8 mouse cellular contexts compared by ENCODE assay signal in genomic region chr7:29248261-29248841, GRCm38 (mm10). TPM values are rescaled to one million over a fixed set of nuclear protein-coding genes. Genes with fewer than 3 reads are reported as not detected.
A peak's percentile ranks its signal among the peaks of the same experiment; 100 is the strongest.
DNase-seq lines count a peak whose midpoint lies in the region; ATAC-seq and TF ChIP-seq lines count a peak whose summit lies in the region.

TSS of gene 2200002D01Rik (minus strand) at chr7:29248466.

- 0 out of 2 replicates have a peak, but pooled peaks cover 5% of the 10 kb centered on the region for H3K4me1 ChIP-seq in spleen, adult 2 months (ENCODE audit: control insufficient read depth, insufficient read depth, insufficient read length)
- peaks cover 16% of the 10 kb centered on the region; the same call in 1 of the 2 replicates for H3K4me1 ChIP-seq in intestine, postnatal 0 days (replicated peaks; ENCODE audit: control insufficient read depth, insufficient read depth, low read length)
- H3K4me1 ChIP-seq in liver, postnatal 0 days (ENCODE audit: insufficient read depth) = peaks cover 9% of the 10 kb centered on the region
- H3K4me1 ChIP-seq in neural tube, embryonic 13.5 days (replicated peaks) = peaks cover 12% of the 10 kb centered on the region; the same call in 1 of the 2 replicates

- no peak for TF ChIP-seq POLR2A in spleen, adult 2 months (IDR thresholded peaks at IDR 0.05; ENCODE audit: low read depth, low read length)

- no peaks in the 10 kb centered on the region for H3K9me3 ChIP-seq in intestine, postnatal 0 days (ENCODE audit: control insufficient read depth)
- no peaks in the 10 kb centered on the region for H3K9me3 ChIP-seq in liver, postnatal 0 days (ENCODE audit: low read length)
- H3K9me3 ChIP-seq in neural tube, embryonic 13.5 days = no peaks in the 10 kb centered on the region

- peak within 1 kb of the TSS; percentile 67 for H3K4me2 ChIP-seq in intestine, postnatal 0 days (replicated peaks; ENCODE audit: low read depth)
- H3K4me2 ChIP-seq in liver, postnatal 0 days (ENCODE audit: low read depth, low read length) = peak within 1 kb of the TSS; percentile 81
- peak within 1 kb of the TSS; percentile 49 for H3K4me2 ChIP-seq in neural tube, embryonic 13.5 days

- TF ChIP-seq CTCF in spleen, adult 2 months (IDR thresholded peaks at IDR 0.05; ENCODE audit: extremely low read depth, insufficient read depth, insufficient read length, insufficient replicate concordance) = 0 out of 2 replicates have a peak, but pooled peaks have one; percentile 8
- peak; percentile 57 for TF ChIP-seq CTCF in intestine, postnatal 0 days (IDR thresholded peaks at IDR 0.05; ENCODE audit: low read depth)
- peak; percentile 22 for TF ChIP-seq CTCF in liver, postnatal 0 days (IDR thresholded peaks at IDR 0.05; ENCODE audit: low read depth)

- ATAC-seq in granulocyte monocyte progenitor cell, adult 5-6 weeks (replicated peaks; ENCODE audit: poor library complexity, severe bottlenecking) = peak; percentile 5; the same call in 1 of the 2 replicates
- ATAC-seq in intestine, postnatal 0 days = peak; percentile 76
- peak; percentile 37; the same call in 1 of the 2 replicates for ATAC-seq in liver, postnatal 0 days
- no peak for ATAC-seq in neural tube, embryonic 13.5 days (ENCODE audit: low read depth)

- peak within 1 kb of the TSS; percentile 48 for H3K4me3 ChIP-seq in spleen, adult 2 months (ENCODE audit: extremely low read depth, insufficient read depth, insufficient read length)
- H3K4me3 ChIP-seq in intestine, postnatal 0 days (ENCODE audit: low read depth, low read length) = peak within 1 kb of the TSS; percentile 57
- H3K4me3 ChIP-seq in liver, postnatal 0 days (ENCODE audit: low read depth, low read length) = peak within 1 kb of the TSS; percentile 39
- peak within 1 kb of the TSS; percentile 14 for H3K4me3 ChIP-seq in neural tube, embryonic 13.5 days

- H3K27ac ChIP-seq in spleen, adult 2 months (ENCODE audit: insufficient read depth, low read length) = no peak within 1 kb of the TSS
- peak within 1 kb of the TSS; percentile 97 for H3K27ac ChIP-seq in intestine, postnatal 0 days (ENCODE audit: low read depth, low read length)
- no peak within 1 kb of the TSS for H3K27ac ChIP-seq in liver, postnatal 0 days (ENCODE audit: low read depth)
- H3K27ac ChIP-seq in neural tube, embryonic 13.5 days (replicated peaks) = no peak within 1 kb of the TSS

- no peak for TF ChIP-seq EP300 in liver, postnatal 0 days (IDR thresholded peaks at IDR 0.05; ENCODE audit: low read depth)

- H3K9ac ChIP-seq in intestine, postnatal 0 days (ENCODE audit: low read depth, low read length) = peak within 1 kb of the TSS; percentile 70
- H3K9ac ChIP-seq in liver, postnatal 0 days (replicated peaks) = peak within 1 kb of the TSS; percentile 17; the same call in 1 of the 2 replicates
- H3K9ac ChIP-seq in neural tube, embryonic 13.5 days = peak within 1 kb of the TSS; percentile 13; the same call in 1 of the 2 replicates

- WGBS in spleen, adult 2 months = 45% methylated on average over 20 of the region's 20 CpGs
- WGBS in intestine, postnatal 0 days = 27% methylated on average over 20 of the region's 20 CpGs
- WGBS in liver, postnatal 0 days (ENCODE audit: insufficient replicate concordance) = 30% methylated on average over 20 of the region's 20 CpGs
- WGBS in neural tube, embryonic 13.5 days = 9% methylated on average over 20 of the region's 20 CpGs

- H3K27me3 ChIP-seq in spleen, adult 2 months (ENCODE audit: control insufficient read depth, insufficient read depth, low read length) = no peaks in the 10 kb centered on the region
- H3K27me3 ChIP-seq in intestine, postnatal 0 days (replicated peaks; ENCODE audit: control insufficient read depth, insufficient read depth, low read length) = no peaks in the 10 kb centered on the region
- H3K27me3 ChIP-seq in liver, postnatal 0 days (ENCODE audit: insufficient read depth, low read length) = no peaks in the 10 kb centered on the region
- H3K27me3 ChIP-seq in neural tube, embryonic 13.5 days = peaks cover 31% of the 10 kb centered on the region

- peaks cover 2% of the 10 kb centered on the region; the same call in 1 of the 2 replicates for H3K36me3 ChIP-seq in spleen, adult 2 months (ENCODE audit: control insufficient read depth, insufficient read depth, low read length)
- H3K36me3 ChIP-seq in intestine, postnatal 0 days (ENCODE audit: control insufficient read depth, insufficient read depth) = peaks cover 18% of the 10 kb centered on the region; the same call in 1 of the 2 replicates
- peaks cover 3% of the 10 kb centered on the region; the same call in 1 of the 2 replicates for H3K36me3 ChIP-seq in liver, postnatal 0 days (replicated peaks; ENCODE audit: insufficient read depth, low read length)
- H3K36me3 ChIP-seq in neural tube, embryonic 13.5 days = peaks cover 20% of the 10 kb centered on the region

- peak in 1 of 2 experiments; percentile 15 for DNase-seq in spleen, adult 2 months (ENCODE audit: low read depth in 1 of 2, low spot score in 2 of 2)
- DNase-seq in spleen, postnatal 14 days (ENCODE audit: low spot score in 2 of 2) = no peak
- DNase-seq in liver, postnatal 0 days = peak; percentile 37
- DNase-seq in right cerebral cortex, postnatal 14 days = no peak
- no peak for DNase-seq in left cerebral cortex, adult 9 months (ENCODE audit: low spot score in 2 of 2)

RNA-seq across cellular contexts. Expression of gene 2200002D01Rik, which starts in this region (rescaled TPM):
- polyA plus RNA-seq in spleen, adult 2 months (2012; rRNA removed) = 0.51 and 1.0 TPM in 2 replicates
- total RNA-seq in granulocyte monocyte progenitor cell, adult 5-6 weeks (2014; fragmentation: Nextera tagmentation) = not detected in 2 replicates
- 0.99 TPM in 1 of 2 replicates, not detected in the other for total RNA-seq in granulocyte monocyte progenitor cell, adult 5-6 weeks (2017)
- polyA plus RNA-seq in intestine, postnatal 0 days (2015; fragmentation: Nextera tagmentation; extraction: Ambion mirVana) = 836 and 862 TPM in 2 replicates
- polyA plus RNA-seq in liver, postnatal 0 days (2015; fragmentation: Nextera tagmentation; extraction: Ambion mirVana) = 1.9 and 3.3 TPM in 2 replicates
- 1.3 and 1.7 TPM in 2 replicates for polyA plus RNA-seq in neural tube, embryonic 13.5 days (2015; fragmentation: Nextera tagmentation; extraction: Ambion mirVana)

Comparison
In these comparisons a context has a peak if more than half of its experiments do, and no peak if none do; other contexts are left out.
1. RNA of gene 2200002D01Rik (polyA plus RNA-seq): 836 to 862 TPM in intestine, postnatal 0 days; 1.9 to 3.3 TPM in liver, postnatal 0 days, 1.3 to 1.7 TPM in neural tube, embryonic 13.5 days and 0.51 to 1.0 TPM in spleen, adult 2 months; every median in the first group is over 100 times any median in the second.
2. Peak in ATAC-seq in granulocyte monocyte progenitor cell, adult 5-6 weeks; RNA of the gene not detected or under 1 TPM.
3. H3K9ac ChIP-seq: peak in every context shown above with its lines; median percentile 70 in intestine, postnatal 0 days; 17 in liver, postnatal 0 days; 13 in neural tube, embryonic 13.5 days.
4. Peak in every context shown above with its lines, with median percentiles within 50 percentile points of each other: H3K4me3 ChIP-seq, CTCF ChIP-seq and H3K4me2 ChIP-seq.